Mouse (Mus musculus) small intestine, adult 2 months (tissue): ENCODE results near the gene Pnmt.
A peak's percentile ranks its signal among the peaks of the same experiment; 100 is the strongest.

ENCODE experiments used
- CTCF ChIP-seq: fragments of 200-500 bp; IDR thresholded peaks from 2 replicates; pipeline ENCODE4 v1.5.1; 2012; ENCODE audit warnings: low read depth, mild to moderate bottlenecking, control low read depth, inconsistent platforms, low read length, moderate library complexity, mixed read lengths; ENCODE audit not compliant: insufficient replicate concordance, insufficient read length; ENCODE audit errors: extremely low read depth
- POLR2A ChIP-seq: fragments of 200-500 bp; IDR thresholded peaks from 2 replicates; pipeline ENCODE4 v1.6.1; 2012; ENCODE audit warnings: low read depth, mild to moderate bottlenecking, control low read depth, inconsistent platforms, low read length, moderate library complexity

DNA sequence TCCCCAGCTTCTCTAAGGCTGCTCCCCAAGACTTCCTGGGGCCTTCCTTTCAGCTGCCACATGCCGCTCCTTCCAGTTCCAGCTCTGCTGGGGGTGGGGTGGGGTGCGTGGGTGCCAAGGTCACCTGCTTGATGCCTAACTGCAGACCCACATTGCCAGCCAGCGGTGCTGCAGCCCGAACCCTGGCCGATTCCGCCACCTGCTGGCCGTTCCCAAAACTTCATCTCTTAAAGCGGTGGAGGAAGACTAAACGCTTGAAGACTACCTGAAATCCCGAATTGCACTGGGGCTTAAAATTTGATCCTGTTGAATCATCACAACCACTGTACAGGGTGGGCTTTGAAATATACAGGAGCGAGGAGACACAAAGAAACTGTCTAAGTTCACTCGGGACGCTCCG is 41.0 kb upstream of the Pnmt start:
- TF ChIP-seq CTCF (peak; percentile 82), POLR2A (no peak)
